Mouse (Mus musculus) erythroid progenitor cell, adult 5-6 weeks (primary cell): Measurements from ENCODE around the gene Sertad2. TPM values are rescaled to one million over a fixed set of nuclear protein-coding genes. Genes with fewer than 3 reads are reported as not detected.

ENCODE experiments used
- ATAC-seq: replicated peaks from 2 replicates; pipeline ENCODE4 v1.8.0; 2016; ENCODE audit warnings: moderate number of reproducible peaks, mild to moderate bottlenecking, moderate TSS enrichment, inconsistent platforms; ENCODE audit not compliant: poor library complexity, low FRiP score, severe bottlenecking
- total RNA-seq, 2 experiments: library from RNA; stranded (forward) in 1 of 2; stranded (reverse) in 1 of 2; fragments of 150-400 nt in 1 of 2; fragments of 186-747, 209-891 nt in 1 of 2; gene quantifications; 2 replicates each; pipeline versions ENCODE4 v1.2.3 to v1.2.4; 2015 to 2017; ENCODE audit warnings: low replicate concordance in 2 of 2

Sertad2 gene
- total RNA-seq, 2 experiments from 2014 or later: 46.1 to 53.1 TPM

DNA sequence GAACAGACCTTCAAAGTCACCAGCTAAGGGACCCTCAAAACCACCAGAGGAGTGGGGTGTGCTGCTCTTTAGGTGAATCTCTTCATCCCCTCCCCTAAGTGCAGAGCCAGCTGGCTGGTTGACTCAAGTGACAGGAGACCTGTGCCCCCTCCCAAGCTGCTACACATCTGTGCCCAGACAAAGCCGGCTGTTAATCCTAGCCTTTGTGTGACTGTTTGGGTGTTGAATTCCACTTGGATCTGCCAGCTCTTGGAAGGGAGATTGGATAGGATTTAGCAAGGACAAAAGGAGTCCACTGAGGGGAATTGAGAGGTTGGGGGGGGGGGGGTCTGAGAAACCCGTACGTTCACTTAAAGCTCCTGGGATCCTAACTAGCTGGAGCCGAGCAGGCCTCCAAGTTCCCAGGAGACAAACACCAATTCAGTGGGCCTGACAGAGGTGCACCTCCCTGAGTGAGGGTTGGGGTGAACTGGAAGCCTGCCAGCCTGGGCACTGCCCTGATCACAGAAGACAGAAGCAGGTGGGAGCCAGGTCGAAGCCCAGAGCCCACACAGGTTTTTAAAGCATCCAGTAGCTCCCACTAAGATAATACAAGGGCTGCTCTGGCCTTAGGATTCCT lies 120.6 kb downstream of the Sertad2 start:
- ATAC-seq: no peak

DNA sequence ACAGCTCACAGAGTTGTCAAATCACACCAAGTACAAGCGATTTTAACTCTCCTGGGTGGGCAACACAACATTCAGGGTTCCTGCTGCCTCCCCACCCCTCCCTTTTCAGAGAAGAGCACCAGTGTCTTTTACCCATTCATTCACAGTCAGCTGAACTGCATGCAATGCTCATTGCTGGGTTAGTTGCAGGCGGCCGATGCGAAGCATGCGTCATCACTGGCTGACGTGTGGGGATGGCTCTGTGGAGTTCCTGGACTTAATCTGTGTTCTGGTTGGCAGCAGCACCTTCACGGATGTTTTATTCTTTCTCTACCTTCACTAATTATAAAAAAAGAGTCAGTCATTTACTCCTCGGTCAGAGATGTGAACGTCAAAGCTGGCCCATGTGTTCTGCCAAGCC lies 121.8 kb downstream of the Sertad2 start:
- ATAC-seq: no peak

DNA sequence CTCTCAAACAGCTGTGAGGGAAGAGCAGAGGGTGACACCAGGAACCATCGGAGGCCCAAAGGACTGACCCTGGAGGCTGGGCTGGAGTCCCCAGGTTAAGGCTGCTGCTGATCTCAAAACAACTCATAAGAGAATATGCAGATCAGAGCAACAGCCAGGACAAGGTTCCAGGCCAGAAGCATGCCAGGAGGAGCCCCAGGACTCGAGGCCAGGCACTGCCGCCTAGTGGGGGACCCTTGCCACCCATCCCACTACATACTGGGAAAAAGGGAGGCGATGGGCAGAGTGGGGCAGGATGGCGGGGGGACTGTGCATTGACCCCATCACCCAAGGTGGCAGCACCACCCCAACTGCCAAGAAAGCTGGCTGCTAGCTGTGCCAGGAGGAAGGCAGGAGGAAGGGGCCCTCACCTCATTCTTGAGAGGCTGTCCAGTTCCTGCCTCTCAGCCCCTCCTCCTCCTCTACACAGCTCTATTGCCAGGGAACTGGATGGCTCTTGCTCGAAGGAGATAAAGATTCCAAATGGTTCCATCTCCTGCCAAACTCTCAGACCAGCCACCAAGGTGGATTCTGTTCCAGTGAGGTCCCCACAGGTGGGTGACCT lies 128.8 kb downstream of the Sertad2 start:
- ATAC-seq: no peak

DNA sequence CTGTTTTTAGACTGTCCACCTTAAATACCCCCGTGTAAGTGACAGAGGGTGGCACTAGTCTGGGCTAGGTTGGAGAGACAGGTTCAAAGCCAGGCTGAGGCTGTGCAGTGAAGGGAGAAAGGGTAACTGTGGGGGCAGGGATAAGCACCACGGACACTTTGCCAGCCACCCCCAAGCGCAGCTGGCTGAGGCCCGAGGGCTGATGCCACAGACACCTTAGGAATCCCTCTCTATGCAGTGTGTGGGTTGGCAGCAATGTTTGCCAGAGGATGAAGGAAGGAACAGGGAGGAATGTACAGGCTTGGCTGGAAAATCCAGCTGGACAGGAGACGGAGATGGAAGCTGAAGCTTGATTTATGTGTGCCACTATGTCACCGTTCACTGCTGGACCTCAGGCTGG lies 129.5 kb downstream of the Sertad2 start:
- ATAC-seq: no peak

DNA sequence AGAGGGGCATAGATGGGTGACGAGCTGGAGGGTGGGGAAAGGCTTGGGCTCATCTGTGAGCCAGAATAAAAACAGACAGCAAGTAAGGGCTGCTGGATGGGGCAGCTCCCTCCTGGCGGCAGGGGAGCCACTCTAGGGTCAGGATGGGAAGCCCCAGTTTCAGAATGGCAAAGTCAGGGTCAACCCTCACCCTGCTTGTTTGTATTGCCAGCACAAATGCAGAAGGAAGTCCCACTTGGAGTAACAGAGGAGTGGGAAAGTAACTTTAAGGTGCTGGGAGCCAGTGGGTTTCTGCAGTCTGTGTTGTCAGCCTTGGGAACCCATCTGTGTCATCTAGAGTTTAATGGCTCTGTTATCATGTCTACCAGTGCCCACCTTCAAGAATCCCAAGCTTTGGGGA lies 136.3 kb downstream of the Sertad2 start:
- no peak for ATAC-seq

DNA sequence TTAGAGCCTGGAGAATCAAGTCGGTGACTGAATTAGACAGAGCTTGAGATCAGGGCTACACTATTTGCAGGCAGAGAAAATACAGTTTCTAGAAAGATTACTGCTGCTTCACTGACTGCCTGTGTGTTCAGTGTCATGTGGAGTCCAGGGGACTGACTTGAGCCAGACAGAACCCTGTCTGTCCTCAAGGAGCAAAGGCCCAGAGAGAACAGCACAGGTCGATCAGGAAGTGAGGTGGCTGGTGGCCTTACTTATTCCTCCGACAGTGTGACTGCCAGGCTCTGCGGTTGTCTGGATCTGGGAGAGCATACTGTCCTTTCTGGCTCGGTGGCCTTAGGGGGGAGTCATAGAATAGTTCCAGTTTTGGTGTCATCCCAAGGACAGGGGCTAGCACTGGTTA lies 137.7 kb downstream of the Sertad2 start:
- no peak for ATAC-seq

DNA sequence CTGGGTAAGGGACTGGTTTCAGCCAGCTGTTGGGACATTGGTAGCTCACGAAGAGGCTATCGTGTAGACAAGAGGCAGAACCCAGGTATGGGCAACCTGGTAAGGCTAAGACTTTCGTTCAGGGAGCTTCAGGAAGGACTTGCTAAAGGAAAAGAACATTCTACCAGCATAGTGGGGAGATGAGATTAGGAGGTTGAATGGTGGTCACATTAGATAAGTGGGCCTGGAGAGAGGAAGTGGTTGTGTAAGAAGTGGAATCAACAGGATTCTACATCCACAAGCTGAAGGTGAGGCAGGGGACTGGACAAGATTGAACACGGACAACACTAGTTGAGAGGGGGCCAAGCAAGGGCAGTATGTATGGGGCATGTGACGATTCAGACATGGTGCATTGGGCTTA lies 138.6 kb downstream of the Sertad2 start:
- no peak for ATAC-seq

DNA sequence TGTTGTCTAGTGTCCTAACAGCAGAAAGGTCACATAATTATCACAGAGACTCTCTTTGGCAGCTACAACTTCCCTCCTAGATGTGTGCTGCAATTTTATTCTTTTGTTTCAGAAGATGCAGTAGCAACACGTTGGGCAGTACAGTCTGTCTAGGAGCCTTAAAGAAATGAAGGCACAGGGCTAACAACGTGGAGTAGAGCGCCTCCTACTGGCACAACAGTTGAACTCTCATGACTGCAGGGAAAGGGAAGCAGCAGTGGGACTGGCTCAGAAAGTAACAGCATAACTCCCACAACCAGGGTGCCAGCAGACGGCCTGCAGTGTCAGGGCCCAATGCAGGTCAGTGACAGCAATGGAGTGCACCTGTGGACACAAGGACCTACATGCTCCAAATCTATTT lies 147.9 kb downstream of the Sertad2 start:
- peak; percentile 71; the same call in 1 of the 2 replicates for ATAC-seq

Other genes with a start within 250 kb of the Sertad2 start
- gene Slc1a4, start 210.5 kb upstream of the Sertad2 start, total RNA-seq (2015; ENCODE audit: low replicate concordance): 1.8 TPM in 1 of 2 replicates, not detected in the other
- 0.77 TPM in 1 of 2 replicates, not detected in the other for gene Slc1a4, start 210.5 kb upstream of the Sertad2 start, total RNA-seq (2017; ENCODE audit: low replicate concordance)
- 70.8 and 101 TPM in 2 replicates for gene Aftph, start 198.3 kb downstream of the Sertad2 start, total RNA-seq (2015; ENCODE audit: low replicate concordance)
- gene Aftph, start 198.3 kb downstream of the Sertad2 start, total RNA-seq (2017; ENCODE audit: low replicate concordance): 57.7 and 83.8 TPM in 2 replicates